Mouse (Mus musculus) bone marrow macrophage, adult 2 months (primary cell): Measurements from ENCODE around the gene Ang2. TPM values are rescaled to one million over a fixed set of nuclear protein-coding genes. Genes with fewer than 3 reads are reported as not detected.
"Not testable (repeated sequence)": the region's sequence is repeated elsewhere in the genome, so short reads cannot be mapped to it uniquely, and the experiment has no call there.

Experiments
- H3K27ac ChIP-seq: 2 replicates; pipeline ENCODE4 v1.5.1; 2012; ENCODE audit warnings: low read depth, low read length; ENCODE audit not compliant: insufficient read depth
- H3K4me1 ChIP-seq: 2 replicates; pipeline ENCODE4 v1.6.1; 2012; ENCODE audit warnings: low read length; ENCODE audit not compliant: control insufficient read depth, insufficient read depth
- H3K4me3 ChIP-seq: 2 replicates; pipeline ENCODE4 v1.5.1; 2012; ENCODE audit warnings: mild to moderate bottlenecking, low read length, moderate library complexity; ENCODE audit not compliant: insufficient read depth
- CTCF ChIP-seq: IDR thresholded peaks from 2 replicates; pipeline ENCODE4 v1.5.1; 2012; ENCODE audit warnings: low read depth, mild to moderate bottlenecking, low read length, moderate library complexity
- POLR2A ChIP-seq: IDR thresholded peaks from 2 replicates; pipeline ENCODE4 v1.6.1; 2012; ENCODE audit warnings: mild to moderate bottlenecking, low read depth, low read length, borderline replicate concordance
- polyA plus RNA-seq: library from polyadenylated mRNA; stranded (reverse); fragments of >200 nt; gene quantifications from 2 replicates; pipeline ENCODE4 v1.2.4, GENCODE M21; 2012; ENCODE audit not compliant: missing spikeins, insufficient read depth, insufficient read length

Gene Ang2
- polyA plus RNA-seq, 1 experiment, result not detected

- Histone ChIP-seq H3K4me3 (no peak overlapping the region), H3K4me1 (peaks cover 3% of the 10 kb centered on the region), H3K27ac (no peak overlapping the region)
- TF ChIP-seq POLR2A (no peak), CTCF (no peak)
These were observed 25.1 kb downstream of the Ang2 start for GRCm38 (mm10) chr14:51173843-51174242.

GRCm38 (mm10) chr14:51172947-51173346 lies 26.0 kb downstream of the Ang2 start:
- H3K4me3 ChIP-seq, H3K27ac ChIP-seq, H3K4me1 ChIP-seq: not testable (repeated sequence)

- H3K4me3 ChIP-seq, H3K27ac ChIP-seq: not testable (repeated sequence)
These were observed 26.7 kb downstream of the Ang2 start for GRCm38 (mm10) chr14:51172095-51172865.

GRCm38 (mm10) chr14:51166068-51166467 lies 32.9 kb downstream of the Ang2 start:
- peaks cover 41% of the 10 kb centered on the region for H3K4me1 ChIP-seq
- TF ChIP-seq POLR2A (no peak), CTCF (no peak)
- peak overlapping the region; percentile 92 for H3K27ac ChIP-seq
- no peak overlapping the region for H3K4me3 ChIP-seq

More at GRCm38 (mm10) chr14:51172095-51172865, 26.7 kb downstream of the Ang2 start:
- not testable (repeated sequence) for H3K4me1 ChIP-seq
- peak; percentile 64 for TF ChIP-seq CTCF

- Histone ChIP-seq H3K27ac (peak overlapping the region; percentile 92), H3K4me3 (no peak overlapping the region), H3K4me1 (peaks cover 41% of the 10 kb centered on the region)
- TF ChIP-seq CTCF (no peak), POLR2A (no peak)
These were observed 33.5 kb downstream of the Ang2 start for GRCm38 (mm10) chr14:51165435-51165834.

- peak overlapping the region; percentile 82 for H3K27ac ChIP-seq
- peaks cover 41% of the 10 kb centered on the region for H3K4me1 ChIP-seq
- not testable (repeated sequence) for H3K4me3 ChIP-seq
These were observed 35.6 kb downstream of the Ang2 start for GRCm38 (mm10) chr14:51163323-51163722.

- not testable (repeated sequence) for H3K4me3 ChIP-seq
- Histone ChIP-seq H3K27ac (peak within 1 kb of the TSS; percentile 82), H3K4me1 (peaks cover 45% of the 10 kb centered on the region)
These were observed 37.0 kb downstream of the Ang2 start, which contains the start of gene Rnase2b for GRCm38 (mm10) chr14:51161976-51162375. Gene Rnase2b, plus strand, starts transcription at chr14:51162260.

GRCm38 (mm10) chr14:51157072-51157471 lies 41.9 kb downstream of the Ang2 start:
- no peak overlapping the region; the same call in 1 of the 2 replicates for H3K4me3 ChIP-seq
- H3K27ac ChIP-seq, result peak overlapping the region; percentile 20
- TF ChIP-seq CTCF, result no peak
- no peak for TF ChIP-seq POLR2A
- H3K4me1 ChIP-seq, result peaks cover 9% of the 10 kb centered on the region

- no peak for TF ChIP-seq POLR2A
- TF ChIP-seq CTCF, result no peak
- Histone ChIP-seq H3K27ac (peak overlapping the region; percentile 20), H3K4me3 (no peak overlapping the region; the same call in 1 of the 2 replicates), H3K4me1 (peaks cover 8% of the 10 kb centered on the region)
These were observed 42.2 kb downstream of the Ang2 start for GRCm38 (mm10) chr14:51156736-51157068.

- Histone ChIP-seq H3K27ac (no peak overlapping the region), H3K4me3 (no peak overlapping the region), H3K4me1 (peaks cover 8% of the 10 kb centered on the region)
- no peak for TF ChIP-seq CTCF
- TF ChIP-seq POLR2A, result no peak
These were observed 42.8 kb downstream of the Ang2 start for GRCm38 (mm10) chr14:51156056-51156735.

- H3K4me3 ChIP-seq, result no peak overlapping the region
- TF ChIP-seq CTCF (no peak), POLR2A (no peak)
- H3K27ac ChIP-seq, result no peak overlapping the region
- H3K4me1 ChIP-seq, result peaks cover 3% of the 10 kb centered on the region
These were observed 46.6 kb downstream of the Ang2 start for GRCm38 (mm10) chr14:51152249-51152870.
